8 mouse cellular contexts compared by ENCODE assay signal in the genomic region with DNA sequence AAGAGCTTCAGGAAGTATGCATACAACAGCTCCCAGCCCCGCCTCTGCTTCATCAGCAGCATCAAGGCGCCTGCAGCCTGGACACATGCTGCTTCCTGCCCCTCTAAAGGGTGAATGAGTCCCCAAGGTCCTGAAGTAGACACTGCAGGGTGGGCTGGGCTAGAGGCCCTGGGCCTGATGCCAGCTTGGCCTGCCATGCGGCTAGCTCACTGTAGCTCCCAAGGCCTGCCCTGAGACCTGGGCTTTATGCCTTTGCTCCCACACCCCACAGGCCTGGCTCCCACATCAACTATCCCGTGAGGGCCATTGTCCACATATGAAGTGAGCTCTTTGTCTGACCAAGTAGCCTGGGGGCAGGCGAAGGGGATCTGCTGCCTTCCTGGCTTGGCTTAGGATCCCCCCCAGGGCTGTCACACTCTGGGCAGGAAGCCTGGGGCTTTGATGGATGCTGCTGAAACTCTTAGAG. TPM values are rescaled to one million over a fixed set of nuclear protein-coding genes. Genes with fewer than 3 reads are reported as not detected.
DNase-seq lines count a peak whose midpoint lies in the region; ATAC-seq and TF ChIP-seq lines count a peak whose summit lies in the region.

No protein-coding gene starts in this region.

- WGBS in intestine, embryonic 15.5 days, result 53% methylated on average over 5 of the region's 5 CpGs

- ATAC-seq in intestine, embryonic 15.5 days, result peak; percentile 41

- peaks cover 11% of the 10 kb centered on the region for H3K4me1 ChIP-seq in intestine, embryonic 15.5 days (replicated peaks)

- TF ChIP-seq CTCF in gastrocnemius, adult 2 months (IDR thresholded peaks at IDR 0.05), result no peak

- H3K27ac ChIP-seq in gastrocnemius, adult 2 months, result peak overlapping the region; percentile 64
- H3K27ac ChIP-seq in intestine, embryonic 15.5 days, result peak overlapping the region; percentile 8; the same call in 1 of the 2 replicates

- no peak overlapping the region for H3K4me2 ChIP-seq in intestine, embryonic 15.5 days (replicated peaks)

- H3K27me3 ChIP-seq in intestine, embryonic 15.5 days (replicated peaks), result no peaks in the 10 kb centered on the region

- peak; percentile 72 for DNase-seq in gastrocnemius, adult 2 months
- DNase-seq in gastrocnemius, adult 18-20 months (ENCODE audit: low spot score), result no peak
- DNase-seq in right cerebral cortex, postnatal 10 days (ENCODE audit: low spot score in 2 of 2), result peak; percentile 73 to 80
- DNase-seq in right cerebral cortex, adult 2 months (ENCODE audit: low spot score in 2 of 2), result no peak
- DNase-seq in lung, postnatal 4 days, result peak; percentile 62 to 86
- no peak for DNase-seq in urinary bladder, adult 2 months (ENCODE audit: low spot score)
- no peak for DNase-seq in urinary bladder, postnatal 14 days (ENCODE audit: low spot score)

- no peaks in the 10 kb centered on the region for H3K9me3 ChIP-seq in intestine, embryonic 15.5 days

- H3K36me3 ChIP-seq in intestine, embryonic 15.5 days, result peaks cover 4% of the 10 kb centered on the region; the same call in 1 of the 2 replicates

- H3K9ac ChIP-seq in intestine, embryonic 15.5 days, result no peak overlapping the region

- no peak overlapping the region for H3K4me3 ChIP-seq in gastrocnemius, adult 2 months
- no peak overlapping the region for H3K4me3 ChIP-seq in intestine, embryonic 15.5 days (replicated peaks)

- intact Hi-C loops in gastrocnemius, adult 2 months (cut with DNase I), result no loop called here

RNA-seq across cellular contexts. Expression of gene Cebpg, which starts 20.1 kb away (rescaled TPM):
- 10 to 100 TPM; 41.0 to 46.0 TPM for total RNA-seq in gastrocnemius, adult 2 months (2021)
- total RNA-seq in gastrocnemius, adult 18-20 months (2021), result 10 to 100 TPM; 32.1 to 41.5 TPM
- 44.5 and 45.3 TPM in 2 replicates for polyA plus RNA-seq in intestine, embryonic 15.5 days (2015; fragmentation: Nextera tagmentation; extraction: Ambion mirVana)
- polyA plus RNA-seq in urinary bladder, adult 2 months (2012; rRNA removed), result 27.0 and 30.3 TPM in 2 replicates

Comparison
In these comparisons a context has a peak if more than half of its experiments do, and no peak if none do; other contexts are left out.
1. DNase-seq: peak in gastrocnemius, adult 2 months (single experiment), right cerebral cortex, postnatal 10 days (2 of 2) and lung, postnatal 4 days (2 of 2); none in gastrocnemius, adult 18-20 months (single experiment), right cerebral cortex, adult 2 months (0 of 2), urinary bladder, adult 2 months (single experiment) and urinary bladder, postnatal 14 days (single experiment).